Mouse (Mus musculus): ENCODE results near the gene Fam189a2.

Fam189a2 gene

GRCm38 (mm10) chr19:24030871-24031556 lies at the start of gene Fam189a2:
Fam189a2 (minus strand) TSS chr19:24031019.
- peak; percentile 35 for DNase-seq (ENCODE audit: low spot score)

GRCm38 (mm10) chr19:24077658-24078057 lies 46.8 kb upstream of the Fam189a2 start:
- DNase-seq (ENCODE audit: low spot score), result no peak

GRCm38 (mm10) chr19:24076536-24076935 lies 45.7 kb upstream of the Fam189a2 start:
- DNase-seq (ENCODE audit: low spot score), result peak; percentile 62

GRCm38 (mm10) chr19:24075927-24076326 lies 45.1 kb upstream of the Fam189a2 start:
- peak; percentile 42 for DNase-seq (ENCODE audit: low spot score)

GRCm38 (mm10) chr19:24073155-24073554 lies 42.3 kb upstream of the Fam189a2 start:
- DNase-seq (ENCODE audit: low spot score), result no peak

- DNase-seq (ENCODE audit: low spot score), result no peak
Observed at GRCm38 (mm10) chr19:24064348-24064895, 33.6 kb upstream of the Fam189a2 start.

- DNase-seq (ENCODE audit: low spot score), result no peak
Observed at GRCm38 (mm10) chr19:24063585-24063984, 32.8 kb upstream of the Fam189a2 start.

GRCm38 (mm10) chr19:24058851-24059250 lies 28.0 kb upstream of the Fam189a2 start:
- DNase-seq (ENCODE audit: low spot score), result no peak

- no peak for DNase-seq (ENCODE audit: low spot score)
Observed at GRCm38 (mm10) chr19:24058021-24058420, 27.2 kb upstream of the Fam189a2 start.

- no peak for DNase-seq (ENCODE audit: low spot score)
Observed at GRCm38 (mm10) chr19:24056880-24057279, 26.1 kb upstream of the Fam189a2 start.

GRCm38 (mm10) chr19:24054904-24055303 lies 24.1 kb upstream of the Fam189a2 start:
- DNase-seq (ENCODE audit: low spot score), result no peak

- peak; percentile 12 for DNase-seq (ENCODE audit: low spot score)
Observed at GRCm38 (mm10) chr19:24054265-24054664, 23.4 kb upstream of the Fam189a2 start.

- DNase-seq (ENCODE audit: low spot score), result no peak
Observed at GRCm38 (mm10) chr19:24050514-24050913, 19.7 kb upstream of the Fam189a2 start.

- DNase-seq (ENCODE audit: low spot score), result no peak
Observed at GRCm38 (mm10) chr19:24049329-24049728, 18.5 kb upstream of the Fam189a2 start.

GRCm38 (mm10) chr19:24046395-24046993 lies 15.7 kb upstream of the Fam189a2 start:
- DNase-seq (ENCODE audit: low spot score), result no peak

- no peak for DNase-seq (ENCODE audit: low spot score)
Observed at GRCm38 (mm10) chr19:24042387-24042786, 11.6 kb upstream of the Fam189a2 start.

- peak; percentile 29 for DNase-seq (ENCODE audit: low spot score)
Observed at GRCm38 (mm10) chr19:24039061-24039853, 8.4 kb upstream of the Fam189a2 start.

- DNase-seq (ENCODE audit: low spot score), result no peak
Observed at GRCm38 (mm10) chr19:24034367-24034766, 3.5 kb upstream of the Fam189a2 start.

GRCm38 (mm10) chr19:24032654-24033236 lies 1.9 kb upstream of the Fam189a2 start:
- no peak for DNase-seq (ENCODE audit: low spot score)

GRCm38 (mm10) chr19:24030511-24030870 lies 328 bp downstream of the Fam189a2 start:
- DNase-seq (ENCODE audit: low spot score), result peak; percentile 44

GRCm38 (mm10) chr19:24029616-24030510 lies 956 bp downstream of the Fam189a2 start:
- peak; percentile 63 for DNase-seq (ENCODE audit: low spot score)
